Mouse (Mus musculus): ENCODE measurements around the gene Shc3.

DNA sequence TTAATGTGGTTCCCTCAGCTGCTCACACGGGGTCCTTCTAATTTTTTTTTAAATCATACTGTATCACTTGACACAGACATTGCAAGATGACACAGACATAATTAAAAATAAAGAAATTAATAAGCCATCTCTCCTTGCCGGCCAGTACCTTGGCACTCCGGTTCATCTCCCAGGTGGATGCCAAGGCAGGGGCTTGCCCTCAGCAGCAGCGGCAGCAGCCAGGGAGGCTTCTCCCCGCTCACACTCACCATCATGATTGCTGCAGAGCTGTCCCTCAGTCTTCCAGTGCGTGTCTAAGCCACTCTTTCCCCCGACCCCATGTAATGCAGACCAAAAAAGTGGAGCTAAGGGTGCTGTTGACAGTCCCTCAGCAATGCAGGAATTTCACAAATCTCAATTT is 33.9 kb downstream of the Shc3 start:
- no peak for TF ChIP-seq TAL1 (IDR thresholded peaks at IDR 0.05; ENCODE audit: low read length)
- TF ChIP-seq GATA1 (IDR thresholded peaks at IDR 0.05; ENCODE audit: low read length) = no peak

All from erythroblast, embryonic 14.5 days (primary cell).